Mouse (Mus musculus): ENCODE measurements around the gene Srsf12. TPM values are rescaled to one million over a fixed set of nuclear protein-coding genes. Genes with fewer than 3 reads are reported as not detected.

Gene Srsf12
- polyA plus RNA-seq, 2 experiments: 13.3 TPM

- DNase-seq (ENCODE audit: low spot score) (no peak), ATAC-seq (ENCODE audit: low FRiP score, low read depth) (no peak)
- H3K4me2 ChIP-seq (replicated peaks; ENCODE audit: low read depth, low read length, severe bottlenecking): no peak overlapping the region
- no peak overlapping the region for H3K4me3 ChIP-seq (replicated peaks; ENCODE audit: low read length)
- H3K9me3 ChIP-seq (ENCODE audit: control insufficient read depth, low read length): no peaks in the 10 kb centered on the region
- H3K27me3 ChIP-seq (ENCODE audit: control insufficient read depth, insufficient read depth, low read length): no peaks in the 10 kb centered on the region
- 81% methylated on average over 12 of the region's 12 CpGs for WGBS
- peaks cover 11% of the 10 kb centered on the region for H3K4me1 ChIP-seq (ENCODE audit: control insufficient read depth, insufficient read depth, low read length)
- no peak overlapping the region for H3K9ac ChIP-seq (ENCODE audit: low read depth, low read length, severe bottlenecking)
- H3K36me3 ChIP-seq (ENCODE audit: control insufficient read depth, insufficient read depth, low read length): peaks cover 36% of the 10 kb centered on the region
- no peak for TF ChIP-seq POLR2A (IDR thresholded peaks at IDR 0.05; ENCODE audit: borderline replicate concordance, extremely low read depth, insufficient read depth, insufficient read length)
- no peak overlapping the region for H3K27ac ChIP-seq (replicated peaks; ENCODE audit: low read depth, low read length)
Measured at GRCm38 (mm10) chr4:33243016-33243758, 34.4 kb downstream of the Srsf12 start.

- no peaks in the 10 kb centered on the region for H3K27me3 ChIP-seq (ENCODE audit: control insufficient read depth, insufficient read depth, low read length)
- H3K36me3 ChIP-seq (ENCODE audit: control insufficient read depth, insufficient read depth, low read length): peaks cover 36% of the 10 kb centered on the region
- no peak overlapping the region for H3K9ac ChIP-seq (ENCODE audit: low read depth, low read length, severe bottlenecking)
- no peak overlapping the region for H3K27ac ChIP-seq (replicated peaks; ENCODE audit: low read depth, low read length)
- no peak for DNase-seq (ENCODE audit: low spot score)
- WGBS: 92% methylated on average over 4 of the region's 4 CpGs
- no peak for ATAC-seq (ENCODE audit: low FRiP score, low read depth)
- no peak overlapping the region for H3K4me3 ChIP-seq (replicated peaks; ENCODE audit: low read length)
- no peak overlapping the region for H3K4me2 ChIP-seq (replicated peaks; ENCODE audit: low read depth, low read length, severe bottlenecking)
- H3K9me3 ChIP-seq (ENCODE audit: control insufficient read depth, low read length): no peaks in the 10 kb centered on the region
- peaks cover 12% of the 10 kb centered on the region for H3K4me1 ChIP-seq (ENCODE audit: control insufficient read depth, insufficient read depth, low read length)
- TF ChIP-seq POLR2A (IDR thresholded peaks at IDR 0.05; ENCODE audit: borderline replicate concordance, extremely low read depth, insufficient read depth, insufficient read length): no peak
Measured at GRCm38 (mm10) chr4:33243921-33244320, 35.1 kb downstream of the Srsf12 start.

- no peaks in the 10 kb centered on the region for H3K9me3 ChIP-seq (ENCODE audit: control insufficient read depth, low read length)
- H3K36me3 ChIP-seq (ENCODE audit: control insufficient read depth, insufficient read depth, low read length): peaks cover 36% of the 10 kb centered on the region
- peak overlapping the region; percentile 79 for H3K4me2 ChIP-seq (replicated peaks; ENCODE audit: low read depth, low read length, severe bottlenecking)
- H3K9ac ChIP-seq (ENCODE audit: low read depth, low read length, severe bottlenecking): no peak overlapping the region
- H3K4me1 ChIP-seq (ENCODE audit: control insufficient read depth, insufficient read depth, low read length): peaks cover 17% of the 10 kb centered on the region
- ATAC-seq (ENCODE audit: low FRiP score, low read depth) (no peak), DNase-seq (ENCODE audit: low spot score) (no peak)
- no peak for TF ChIP-seq POLR2A (IDR thresholded peaks at IDR 0.05; ENCODE audit: borderline replicate concordance, extremely low read depth, insufficient read depth, insufficient read length)
- H3K27me3 ChIP-seq (ENCODE audit: control insufficient read depth, insufficient read depth, low read length): no peaks in the 10 kb centered on the region
- 88% methylated on average over 14 of the region's 14 CpGs for WGBS
- H3K4me3 ChIP-seq (replicated peaks; ENCODE audit: low read length): peak overlapping the region; percentile 87
- no peak overlapping the region for H3K27ac ChIP-seq (replicated peaks; ENCODE audit: low read depth, low read length)
Measured at GRCm38 (mm10) chr4:33245853-33246395, 37.1 kb downstream of the Srsf12 start.

- Histone ChIP-seq H3K27ac (replicated peaks; ENCODE audit: low read depth, low read length) (peak overlapping the region; percentile 100), H3K36me3 (ENCODE audit: control insufficient read depth, insufficient read depth, low read length) (peaks cover 36% of the 10 kb centered on the region), H3K27me3 (ENCODE audit: control insufficient read depth, insufficient read depth, low read length) (no peaks in the 10 kb centered on the region), H3K4me1 (ENCODE audit: control insufficient read depth, insufficient read depth, low read length) (peaks cover 17% of the 10 kb centered on the region), H3K9me3 (ENCODE audit: control insufficient read depth, low read length) (no peaks in the 10 kb centered on the region), H3K4me3 (replicated peaks; ENCODE audit: low read length) (peak overlapping the region; percentile 87), H3K4me2 (replicated peaks; ENCODE audit: low read depth, low read length, severe bottlenecking) (peak overlapping the region; percentile 79), H3K9ac (ENCODE audit: low read depth, low read length, severe bottlenecking) (peak overlapping the region; percentile 98)
- DNase-seq (ENCODE audit: low spot score) (peak; percentile 99), ATAC-seq (ENCODE audit: low FRiP score, low read depth) (peak; percentile 93)
- peak; percentile 93; the same call in 1 of the 2 replicates for TF ChIP-seq POLR2A (IDR thresholded peaks at IDR 0.05; ENCODE audit: borderline replicate concordance, extremely low read depth, insufficient read depth, insufficient read length)
- WGBS: under 1% methylated on average over 51 of the region's 60 CpGs
Measured at GRCm38 (mm10) chr4:33247479-33248053, 38.8 kb downstream of the Srsf12 start.

GRCm38 (mm10) chr4:33248062-33248889 is 39.5 kb downstream of the Srsf12 start:
- no peaks in the 10 kb centered on the region for H3K9me3 ChIP-seq (ENCODE audit: control insufficient read depth, low read length)
- peaks cover 17% of the 10 kb centered on the region for H3K4me1 ChIP-seq (ENCODE audit: control insufficient read depth, insufficient read depth, low read length)
- peak overlapping the region; percentile 79 for H3K4me2 ChIP-seq (replicated peaks; ENCODE audit: low read depth, low read length, severe bottlenecking)
- ATAC-seq (ENCODE audit: low FRiP score, low read depth) (peak; percentile 92), DNase-seq (ENCODE audit: low spot score) (peak; percentile 95)
- peak overlapping the region; percentile 98 for H3K9ac ChIP-seq (ENCODE audit: low read depth, low read length, severe bottlenecking)
- under 1% methylated on average over 62 of the region's 88 CpGs for WGBS
- H3K36me3 ChIP-seq (ENCODE audit: control insufficient read depth, insufficient read depth, low read length): peaks cover 31% of the 10 kb centered on the region
- peak overlapping the region; percentile 87 for H3K4me3 ChIP-seq (replicated peaks; ENCODE audit: low read length)
- H3K27me3 ChIP-seq (ENCODE audit: control insufficient read depth, insufficient read depth, low read length): no peaks in the 10 kb centered on the region
- H3K27ac ChIP-seq (replicated peaks; ENCODE audit: low read depth, low read length): peak overlapping the region; percentile 100
- TF ChIP-seq POLR2A (IDR thresholded peaks at IDR 0.05; ENCODE audit: borderline replicate concordance, extremely low read depth, insufficient read depth, insufficient read length): peak; percentile 98; the same call in 1 of the 2 replicates

Measured in limb, embryonic 14.5 days (tissue).